Mouse (Mus musculus): ENCODE data around the gene Dars2.

GRCm38 (mm10) chr1:161025410-161026210 lies 44.8 kb downstream of the Dars2 start:
- TF ChIP-seq EP300 (IDR thresholded peaks at IDR 0.05; ENCODE audit: insufficient read depth, low read depth, low read length) (no peak), CTCF (IDR thresholded peaks at IDR 0.05) (no peak)
